Mouse (Mus musculus) megakaryocyte progenitor cell, adult 5-6 weeks (primary cell): ENCODE measurements around the gene Kdelc2. TPM values are rescaled to one million over a fixed set of nuclear protein-coding genes. Genes with fewer than 3 reads are reported as not detected.
A peak's percentile ranks its signal among the peaks of the same experiment; 100 is the strongest.

Experiments used
- ATAC-seq: replicated peaks from 2 replicates; pipeline ENCODE4 v1.8.0; 2016; ENCODE audit warnings: mild to moderate bottlenecking, moderate TSS enrichment, inconsistent platforms; ENCODE audit not compliant: poor library complexity
- total RNA-seq, 2 experiments: library from RNA; stranded (forward) in 1 of 2; stranded (reverse) in 1 of 2; fragments of 157-497, 149-512 nt in 1 of 2; fragments of 200-1000 nt in 1 of 2; gene quantifications; 2 replicates each; pipeline versions ENCODE4 v1.2.3 to v1.2.4; 2015 to 2017

The Kdelc2 gene
- 6.9 and 8.1 TPM in 2 replicates for total RNA-seq (2015)
- 10.5 and 12.4 TPM in 2 replicates for total RNA-seq (2017)

DNA sequence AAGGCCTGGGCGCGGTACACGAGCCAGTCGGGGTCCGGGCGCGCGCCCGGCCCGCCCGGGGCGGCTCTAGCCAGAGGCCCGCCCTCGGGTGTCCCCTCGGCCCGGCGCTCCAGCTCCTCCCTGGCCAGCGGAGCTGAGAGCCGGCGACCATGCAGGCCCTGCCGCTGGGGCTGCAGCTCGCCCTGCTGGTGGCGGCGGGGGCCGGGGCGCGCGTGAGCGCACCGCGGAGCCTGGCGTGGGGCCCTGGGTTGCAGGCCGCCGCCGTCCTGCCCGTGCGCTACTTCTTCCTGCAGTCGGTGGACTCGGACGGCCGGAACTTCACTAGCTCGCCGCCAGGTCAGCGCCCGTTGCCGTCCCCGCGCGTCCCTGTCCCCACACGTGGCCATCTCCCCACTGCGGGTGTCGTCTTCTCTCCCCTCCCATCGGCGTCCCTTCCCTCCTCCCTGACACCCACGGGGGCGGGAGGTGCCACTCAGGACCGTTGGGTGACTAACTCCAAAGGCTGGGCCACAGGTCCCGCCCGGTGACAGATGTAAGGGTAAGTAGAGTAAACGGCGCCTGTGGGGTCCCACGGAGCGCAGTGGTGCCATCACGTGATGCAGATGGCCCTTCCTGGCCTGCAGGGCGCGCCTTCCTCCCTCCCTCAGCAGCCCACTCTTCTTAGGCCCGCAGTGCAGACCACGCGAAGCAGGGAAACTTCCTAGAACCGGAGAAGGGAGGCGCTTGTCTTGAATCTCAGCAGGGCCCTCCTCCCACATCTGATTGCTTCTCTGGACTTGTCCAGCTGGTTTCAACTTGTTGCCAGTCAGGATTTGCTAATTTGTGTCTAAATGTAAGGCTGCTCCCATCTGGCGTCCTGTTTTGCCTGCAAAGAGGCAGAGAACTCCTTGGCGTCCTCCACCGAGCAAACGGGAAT lies at the start of gene Kdelc2:
Gene Kdelc2, plus strand, starts transcription at position 75 of the 916 bp plus-strand sequence.
- ATAC-seq = peak; percentile 78

DNA sequence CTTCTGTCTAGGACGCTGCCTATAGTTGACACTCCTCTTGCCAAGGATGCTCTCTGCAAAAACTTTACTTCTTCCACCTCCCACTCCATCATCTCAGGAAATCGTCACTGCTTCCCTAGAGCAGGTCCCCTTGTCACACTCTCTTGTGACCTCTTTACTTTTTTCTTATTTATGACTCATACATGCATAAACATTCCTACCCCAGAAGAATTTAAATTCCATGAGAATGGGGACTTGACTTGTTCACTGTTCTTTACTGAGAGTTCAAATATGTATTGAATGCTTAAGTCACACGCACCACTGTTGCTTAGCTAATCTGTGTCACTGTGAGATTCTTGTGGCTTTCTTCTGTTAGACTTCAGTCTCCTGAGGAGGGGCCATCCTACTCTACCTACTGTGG lies 48.7 kb upstream of the Kdelc2 start:
- ATAC-seq = no peak

DNA sequence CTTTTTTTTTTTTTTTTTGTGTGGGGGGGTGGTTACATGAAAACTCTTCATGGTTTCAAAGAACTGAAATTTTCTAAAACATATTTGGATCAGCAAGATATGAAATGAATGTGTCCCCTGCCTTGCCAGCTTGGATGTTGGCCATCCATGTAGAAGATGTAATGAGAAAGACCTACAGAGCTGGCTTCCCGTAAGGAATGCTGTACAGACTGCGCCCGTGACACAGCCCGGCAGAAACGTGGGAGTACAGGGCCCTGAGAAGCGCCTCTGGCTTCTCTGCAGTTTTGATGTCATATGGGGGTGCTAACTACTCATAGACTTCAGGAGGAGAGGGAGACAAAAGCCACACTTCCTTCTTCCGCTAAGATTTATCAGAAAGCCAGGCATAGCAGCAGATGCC lies 44.2 kb upstream of the Kdelc2 start:
- ATAC-seq = no peak

DNA sequence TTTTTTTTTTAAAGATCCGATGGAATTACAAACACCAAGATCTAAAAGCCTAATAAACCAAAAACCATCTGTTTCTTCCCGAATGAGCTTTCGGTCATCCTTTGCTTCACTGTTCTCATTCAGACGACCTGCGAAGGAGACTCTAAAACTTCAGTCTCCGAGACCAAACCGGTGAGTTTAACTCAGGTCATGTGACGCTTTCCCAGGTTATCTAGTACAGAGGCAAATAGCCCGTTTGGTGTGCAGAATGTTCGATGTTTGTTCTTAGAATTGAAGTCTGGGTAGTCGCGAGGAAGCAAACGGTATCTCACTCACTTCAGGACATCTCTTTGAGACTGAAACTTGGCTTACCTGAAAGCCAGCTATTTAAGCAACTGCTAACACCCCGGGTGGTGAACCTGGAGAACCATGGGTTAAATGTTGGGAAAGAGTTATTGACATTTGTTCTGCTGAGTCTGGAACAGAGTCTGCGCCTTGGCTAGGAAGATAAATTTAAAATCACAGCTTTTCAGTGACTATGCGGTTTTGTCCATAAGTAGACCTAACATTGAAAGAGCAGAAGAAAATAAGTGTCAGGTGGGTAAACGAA lies 43.4 kb upstream of the Kdelc2 start:
- ATAC-seq = no peak

DNA sequence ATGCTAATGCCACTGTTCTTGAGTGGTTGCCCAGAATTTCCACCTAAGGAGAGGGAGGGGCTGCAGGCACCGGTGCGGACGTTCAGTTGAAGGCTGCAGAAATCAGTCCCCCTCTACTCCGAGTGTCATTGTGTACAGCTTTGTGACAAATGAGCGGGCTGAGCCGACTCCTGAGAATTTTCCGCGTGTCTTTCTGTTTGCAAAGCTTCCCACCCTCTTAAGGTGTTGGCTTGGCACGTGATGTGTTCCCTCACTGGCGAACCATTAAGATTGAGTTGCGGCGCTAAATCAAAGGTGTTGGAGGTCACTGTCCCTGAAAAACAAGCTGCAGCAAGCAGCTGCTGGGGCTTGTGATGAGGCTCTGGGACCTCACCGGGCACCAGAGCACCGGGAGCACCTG lies 42.9 kb upstream of the Kdelc2 start:
- ATAC-seq = no peak

DNA sequence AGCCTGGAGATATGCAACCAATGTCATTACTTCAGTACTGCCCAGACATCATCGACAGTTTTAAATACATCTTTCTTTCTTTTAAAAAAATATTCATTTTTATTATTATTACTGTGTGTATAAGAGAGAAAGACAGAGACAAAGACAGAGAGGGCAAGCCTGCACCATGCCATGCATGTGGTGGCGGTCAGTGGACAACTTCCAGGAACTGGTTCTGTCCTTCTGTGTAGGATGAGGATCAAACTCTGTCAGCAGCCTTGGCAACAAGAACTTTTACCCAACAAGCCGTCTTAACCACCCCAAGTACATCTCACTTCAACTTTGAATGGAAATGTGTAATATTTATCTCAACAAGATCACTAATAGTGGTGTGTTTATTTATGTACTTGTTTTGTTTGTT lies 41.8 kb upstream of the Kdelc2 start:
- ATAC-seq = no peak

DNA sequence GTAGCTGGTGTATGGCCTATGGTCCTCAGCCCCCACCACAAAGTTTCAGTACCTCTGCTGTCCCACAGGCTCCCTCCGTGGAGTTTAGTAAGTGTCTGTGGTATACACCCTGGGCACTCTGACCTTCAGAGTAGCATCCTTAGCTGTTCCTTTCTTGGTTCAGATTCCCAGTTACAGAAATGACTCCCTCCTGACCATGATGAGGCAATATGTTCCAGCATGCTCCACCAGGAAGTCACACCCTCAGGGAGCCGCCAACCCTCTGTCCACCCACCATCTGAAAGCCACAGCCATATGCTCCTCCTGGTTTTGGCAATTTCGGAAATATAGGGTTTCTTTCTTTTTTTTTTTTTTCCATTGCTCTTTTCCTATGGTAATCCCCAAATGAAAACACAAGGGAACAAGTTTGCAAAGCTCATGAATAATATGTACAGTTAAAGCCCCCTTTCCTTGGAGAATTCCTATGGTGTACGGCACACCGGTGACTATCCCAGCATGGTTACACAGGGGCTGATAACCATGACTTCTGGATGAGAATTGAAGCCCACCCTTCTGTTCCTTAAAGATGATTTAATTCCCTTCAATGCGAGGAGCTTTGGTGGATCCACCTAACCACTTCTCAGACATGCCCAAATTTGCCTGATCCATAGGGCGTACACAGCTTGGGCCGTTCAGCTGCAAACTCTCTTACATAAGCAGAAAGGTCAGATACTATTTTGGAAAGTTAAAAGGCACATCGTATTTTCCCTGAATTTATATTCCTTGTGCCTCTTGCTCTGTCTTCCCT lies 39.0 kb upstream of the Kdelc2 start:
- no peak for ATAC-seq

DNA sequence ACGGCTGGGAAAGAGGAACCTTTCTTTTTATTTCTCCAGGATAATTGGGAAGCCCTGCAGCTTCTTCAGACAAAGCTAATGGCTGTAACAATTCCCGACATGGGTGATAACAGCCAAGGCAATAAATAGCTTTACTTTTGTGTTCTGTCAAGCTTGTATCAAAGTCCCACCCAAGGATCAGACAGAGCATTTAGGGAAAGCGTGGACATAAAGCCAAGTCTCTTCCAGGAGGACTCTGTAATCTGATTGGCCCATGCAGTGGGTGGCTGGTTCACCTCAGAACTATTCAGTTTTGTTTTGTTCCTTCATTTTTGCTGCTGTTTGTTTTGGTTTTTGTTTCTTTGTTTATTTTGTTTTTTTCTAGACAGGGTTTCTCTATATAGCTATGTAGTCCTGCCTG lies 38.1 kb upstream of the Kdelc2 start:
- ATAC-seq = no peak

DNA sequence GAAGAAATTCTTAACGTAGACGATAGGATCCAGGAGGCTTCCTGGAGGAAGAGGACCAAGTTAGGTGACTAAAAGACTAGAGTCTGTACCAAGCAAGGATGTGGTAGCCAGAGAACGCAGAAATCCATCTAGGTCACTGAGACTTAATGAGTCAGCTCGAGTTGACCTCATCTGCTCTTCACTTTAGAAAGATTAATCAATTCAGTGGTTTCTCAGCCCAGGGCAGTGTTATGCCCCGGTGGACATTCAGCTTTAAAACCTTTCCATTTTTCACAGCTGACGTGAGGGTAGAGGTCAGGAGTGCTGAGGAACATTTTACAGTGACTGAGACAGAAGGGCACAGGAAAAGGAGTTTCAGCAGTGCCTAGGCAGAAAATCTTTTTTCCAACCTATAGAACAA lies 37.4 kb upstream of the Kdelc2 start:
- ATAC-seq = no peak

DNA sequence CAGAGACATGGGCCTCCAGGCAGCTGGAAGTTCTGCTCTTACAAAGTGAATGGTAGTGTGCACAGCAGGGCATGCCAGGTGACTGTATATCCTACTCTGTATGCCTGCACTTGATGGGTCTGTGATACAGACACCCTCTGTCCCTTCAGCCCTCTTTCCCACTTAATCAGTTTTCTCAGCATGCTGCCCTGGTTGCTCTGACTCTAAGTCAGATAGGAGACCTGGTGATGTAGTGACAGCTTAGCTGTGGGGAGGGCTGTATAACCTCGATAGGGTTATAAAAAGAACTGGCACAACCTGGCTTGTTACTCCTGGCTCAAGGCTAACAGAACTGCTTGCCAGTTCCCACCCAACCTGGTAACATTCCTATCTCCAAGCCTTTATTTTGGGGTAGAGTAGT lies 34.6 kb upstream of the Kdelc2 start:
- ATAC-seq = no peak

DNA sequence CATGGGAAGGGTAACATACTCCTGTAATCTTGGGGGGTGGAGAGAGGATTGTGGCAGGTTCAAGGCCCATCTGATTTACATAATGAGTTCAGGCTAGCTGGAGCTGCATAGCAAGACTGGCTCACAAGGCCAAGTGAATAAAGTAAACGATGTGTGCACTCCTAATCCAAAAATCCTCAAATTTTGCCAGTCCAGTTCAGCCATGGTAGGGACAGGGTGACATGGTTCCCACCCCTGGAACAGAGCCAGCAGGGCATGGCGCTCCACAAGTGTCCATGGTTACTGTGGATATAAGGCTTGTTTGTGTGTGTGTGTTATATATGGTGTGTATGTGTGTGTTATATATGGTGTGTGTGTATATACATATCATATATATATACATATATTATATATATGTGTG lies 33.5 kb upstream of the Kdelc2 start:
- ATAC-seq = no peak

DNA sequence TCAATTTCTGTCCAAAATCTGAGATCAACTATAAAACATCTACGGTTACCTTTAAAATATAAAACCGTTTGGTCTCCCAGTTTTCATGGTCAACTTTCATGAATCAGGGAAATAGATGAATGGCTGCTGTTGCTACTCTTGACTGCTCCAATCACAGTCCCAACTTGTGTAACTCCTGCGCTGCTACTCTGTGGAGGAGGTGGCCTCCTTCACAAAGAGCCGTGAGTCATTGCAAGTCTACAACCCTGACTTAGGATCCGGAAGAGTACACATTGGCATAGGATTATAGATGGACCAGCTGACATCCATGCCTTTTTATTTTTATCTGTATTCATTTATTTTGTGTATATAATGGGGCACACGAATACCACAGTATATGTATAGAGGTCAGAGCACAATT lies 31.9 kb upstream of the Kdelc2 start:
- no peak for ATAC-seq

DNA sequence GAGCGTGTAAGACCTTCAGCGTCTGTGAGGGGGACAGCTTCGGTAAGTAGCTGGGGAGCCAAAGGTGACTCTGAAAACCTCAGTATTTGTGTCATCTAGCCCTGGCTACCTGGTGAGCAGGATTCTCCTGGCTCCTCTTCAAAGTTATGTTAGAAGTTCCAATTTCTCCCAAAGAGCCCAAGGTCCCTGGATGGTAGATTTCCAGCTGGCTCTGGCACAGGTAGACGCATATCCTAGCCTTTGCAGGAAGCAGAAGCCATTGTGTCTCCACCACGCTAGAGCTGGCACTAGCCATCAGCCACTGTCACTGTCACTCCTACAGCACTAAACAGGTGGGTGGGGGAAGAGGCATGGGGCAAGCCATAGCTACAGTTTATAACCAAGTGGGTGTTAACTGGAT lies 30.7 kb upstream of the Kdelc2 start:
- ATAC-seq = no peak

DNA sequence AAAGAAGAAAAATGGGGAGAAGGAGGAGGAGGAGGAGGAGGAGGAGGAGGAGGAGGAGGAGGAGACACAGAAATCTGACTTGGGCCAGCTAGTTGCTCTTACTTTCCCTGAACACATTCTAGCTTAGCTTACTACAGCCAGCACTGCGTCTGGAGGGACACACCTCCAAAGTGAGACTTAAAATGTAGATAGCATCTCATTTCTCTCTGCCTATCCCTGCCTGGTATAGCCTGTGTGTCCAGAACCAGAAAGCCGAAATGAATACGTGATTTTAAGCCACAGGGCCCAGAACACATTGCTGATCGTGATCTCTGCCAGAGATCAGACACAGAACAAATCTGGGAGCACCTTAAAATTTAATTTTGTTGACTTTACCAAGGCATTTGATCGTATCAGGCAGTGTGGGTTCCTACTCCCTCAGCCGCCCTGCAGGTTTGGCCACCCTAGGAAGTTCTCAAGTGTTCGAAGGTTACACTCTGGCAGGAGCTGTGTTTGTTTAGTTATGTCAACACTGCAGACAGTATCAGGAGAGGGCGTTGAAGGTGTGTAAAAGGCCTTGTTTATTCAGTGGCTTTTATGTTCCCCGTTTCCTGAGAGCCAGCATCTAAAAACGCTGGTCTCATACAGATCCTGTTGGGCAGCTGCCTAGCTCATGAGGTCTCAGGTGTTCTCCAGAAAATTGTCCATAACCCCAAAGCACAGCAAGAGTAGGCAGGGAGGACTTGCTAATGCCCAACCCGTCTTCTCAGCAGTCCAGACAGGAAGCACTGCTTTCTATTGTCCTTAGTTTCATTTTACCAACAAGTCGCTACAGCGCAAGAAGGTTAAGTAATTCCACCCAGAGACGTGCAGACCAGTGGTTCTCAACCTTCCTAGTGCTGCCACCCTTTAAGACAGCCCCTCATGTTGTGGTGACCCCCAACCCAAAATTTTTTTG lies 27.3 kb upstream of the Kdelc2 start:
- peak; percentile 68 for ATAC-seq

DNA sequence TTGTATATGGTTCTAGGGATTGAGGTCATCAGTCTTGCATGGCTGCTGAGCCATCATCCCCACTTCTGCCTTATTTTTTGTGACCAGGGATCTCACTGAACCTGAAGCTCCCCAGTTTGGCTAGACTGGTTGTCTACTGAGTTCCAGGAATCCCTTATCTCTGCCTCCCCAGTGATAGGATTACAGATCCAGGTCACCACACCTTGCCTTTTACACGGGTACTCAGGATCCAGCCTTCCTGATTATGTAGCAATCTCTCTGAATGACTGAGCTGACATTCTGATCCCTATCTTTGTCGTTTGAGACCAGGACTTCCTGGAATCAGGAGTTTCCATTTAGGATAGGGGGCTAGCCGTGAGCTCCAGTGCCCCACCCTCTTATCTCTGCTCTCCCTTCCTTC lies 12.5 kb upstream of the Kdelc2 start:
- ATAC-seq = no peak

DNA sequence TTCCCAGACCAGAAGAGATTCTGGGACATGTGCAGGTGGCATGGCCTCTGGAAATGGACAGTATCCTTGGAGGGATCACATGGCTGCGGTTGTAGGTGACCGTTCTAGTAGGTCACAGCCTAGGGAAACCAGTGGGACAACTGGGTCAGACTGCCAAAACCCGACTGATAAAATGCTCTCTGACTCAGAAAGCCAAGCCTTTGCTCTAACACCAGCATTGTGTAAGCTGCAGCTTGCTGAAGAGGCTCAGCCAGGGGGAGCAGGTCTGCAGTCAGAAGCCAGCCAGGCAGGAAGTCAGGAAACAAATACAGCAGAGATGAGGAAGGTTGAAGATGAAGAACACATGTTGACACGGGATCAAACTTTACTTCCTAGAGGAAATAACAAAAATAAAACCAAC lies 7.9 kb upstream of the Kdelc2 start:
- ATAC-seq = no peak

DNA sequence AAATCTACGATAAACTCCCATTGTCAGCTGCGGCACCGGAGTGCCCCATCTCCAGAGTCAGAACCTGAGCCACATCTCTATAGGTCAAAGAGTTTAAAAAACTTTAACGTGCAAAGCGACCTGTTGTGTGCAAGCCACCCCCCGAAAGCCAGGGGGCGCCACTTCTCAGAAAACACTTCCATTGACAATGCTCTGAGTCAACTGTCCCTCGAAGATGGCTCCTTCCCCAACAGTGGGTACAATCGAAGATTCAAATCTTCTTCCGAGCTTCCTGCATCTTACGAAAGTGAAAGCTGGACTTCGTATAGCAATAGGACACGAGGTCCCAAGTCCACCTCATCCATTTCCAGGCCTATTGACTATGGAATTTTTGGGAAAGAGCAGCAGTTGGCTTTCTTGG lies 7.0 kb upstream of the Kdelc2 start:
- ATAC-seq = peak; percentile 66

DNA sequence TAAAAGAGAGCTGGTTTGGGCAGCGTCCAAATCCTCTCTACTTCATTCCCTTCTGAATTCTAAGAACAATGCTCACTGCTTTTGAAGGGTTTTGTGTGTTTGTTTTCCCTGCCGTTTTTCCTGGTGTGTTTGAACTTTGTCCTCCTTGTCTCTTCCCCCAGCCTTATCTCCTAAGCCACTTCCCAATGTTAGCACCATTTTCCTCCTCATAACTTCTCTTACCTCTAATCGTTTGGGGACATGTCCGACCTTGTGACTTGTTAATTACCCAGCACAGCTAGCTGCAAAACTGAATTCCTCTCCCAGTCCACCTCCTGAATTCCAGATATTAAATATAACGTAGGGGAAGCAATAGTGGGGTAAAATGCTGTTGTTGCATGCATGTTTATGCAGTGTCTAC lies 6.2 kb upstream of the Kdelc2 start:
- no peak for ATAC-seq

DNA sequence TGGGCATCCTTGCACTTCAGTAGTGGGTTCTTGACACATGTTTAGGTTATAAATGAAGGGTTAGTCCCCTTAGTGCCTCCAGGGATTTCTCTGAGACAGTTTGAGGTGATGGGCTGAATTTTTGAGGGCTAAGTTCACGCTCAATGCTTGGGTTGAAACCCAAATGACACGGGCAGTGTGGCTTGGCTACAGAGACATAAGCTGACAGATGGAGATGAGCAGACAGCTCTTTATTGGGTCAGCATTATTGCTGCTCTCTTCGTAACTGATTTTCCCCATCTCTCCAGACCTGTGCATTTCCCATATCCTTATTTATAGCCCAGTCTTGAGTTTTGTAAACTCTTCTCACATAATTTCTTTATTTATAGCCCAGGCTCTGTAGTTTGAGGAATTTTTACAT lies 5.7 kb upstream of the Kdelc2 start:
- no peak for ATAC-seq

DNA sequence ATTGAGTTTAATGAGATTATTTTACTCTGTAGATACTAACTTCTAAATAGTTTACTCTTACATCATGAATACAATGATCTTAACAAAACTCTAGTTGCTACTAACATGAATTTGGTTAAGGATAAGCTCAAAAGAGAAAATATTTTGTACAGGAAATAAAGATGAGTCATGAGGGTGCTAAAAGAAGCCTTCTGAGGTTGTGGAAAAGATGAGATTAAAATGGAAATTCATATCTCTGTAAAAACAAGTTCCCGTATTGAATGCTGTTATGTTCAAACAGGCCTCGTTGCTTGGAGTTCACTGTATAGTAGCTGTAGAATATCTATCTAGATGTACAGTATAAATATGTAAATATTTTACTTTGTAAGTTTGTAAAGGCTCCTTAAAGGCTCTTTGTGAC lies 3.2 kb upstream of the Kdelc2 start:
- no peak for ATAC-seq
